11 mouse cellular contexts compared by ENCODE assay signal in the genomic region with DNA sequence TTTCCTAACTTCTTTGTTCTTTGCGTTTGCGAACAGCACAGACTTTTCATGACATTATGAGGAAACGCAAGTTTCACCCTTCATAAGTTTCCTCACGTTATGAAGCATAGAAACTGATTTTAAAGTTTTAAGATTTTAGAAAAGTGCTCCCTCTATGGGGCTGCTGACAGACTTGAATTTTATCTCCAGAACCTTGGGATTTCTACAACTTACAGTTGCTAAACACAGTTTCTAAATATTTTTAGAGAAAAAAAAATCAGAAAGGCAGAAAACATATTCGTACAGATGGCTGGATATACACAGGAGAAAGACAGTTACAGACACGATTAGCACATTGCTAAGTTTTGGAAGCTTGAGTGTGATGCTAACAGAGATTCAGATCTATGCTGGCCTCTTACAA. TPM values are rescaled to one million over a fixed set of nuclear protein-coding genes. Genes with fewer than 3 reads are reported as not detected.
DNase-seq lines count a peak whose midpoint lies in the region; ATAC-seq lines count a peak whose summit lies in the region.
"Had no signal": no experiment of that assay in that cellular context is flagged by ENCODE, and none has a peak within 500 bp of the region (broad histone marks: within the 10 kb centered on the region; RNA-seq: fewer than 3 reads in every experiment).

No protein-coding gene starts in this region.

- H3K4me2 ChIP-seq in heart, embryonic 12.5 days, result peak overlapping the region; percentile 39; the same call in 1 of the 2 replicates

- peaks cover 4% of the 10 kb centered on the region; the same call in 1 of the 2 replicates for H3K4me1 ChIP-seq in heart, embryonic 12.5 days (replicated peaks)
- H3K4me1 ChIP-seq in hindbrain, embryonic 10.5 days (replicated peaks), result no peaks in the 10 kb centered on the region
- peaks cover 15% of the 10 kb centered on the region; the same call in 1 of the 2 replicates for H3K4me1 ChIP-seq in midbrain, embryonic 10.5 days

- ATAC-seq in heart, embryonic 12.5 days (ENCODE audit: insufficient number of reproducible peaks, low FRiP score), result no peak

- H3K9me3 ChIP-seq in heart, embryonic 12.5 days (replicated peaks), result no peaks in the 10 kb centered on the region
- no peaks in the 10 kb centered on the region for H3K9me3 ChIP-seq in hindbrain, embryonic 10.5 days
- H3K9me3 ChIP-seq in midbrain, embryonic 10.5 days (replicated peaks), result no peaks in the 10 kb centered on the region

- peak overlapping the region; percentile 63 for H3K4me3 ChIP-seq in heart, embryonic 12.5 days
- H3K4me3 ChIP-seq in hindbrain, embryonic 10.5 days, result peak overlapping the region; percentile 51
- H3K4me3 ChIP-seq in midbrain, embryonic 10.5 days, result peak overlapping the region; percentile 53

- intact Hi-C loops in left cerebral cortex, postnatal 14 days (cut with DNase I), result no loop called here

- H3K9ac ChIP-seq in heart, embryonic 12.5 days, result peak overlapping the region; percentile 71

- 41% methylated on average over 6 of the region's 6 CpGs for WGBS in heart, embryonic 12.5 days
- 68% methylated on average over 6 of the region's 6 CpGs for WGBS in hindbrain, embryonic 10.5 days
- 65% methylated on average over 6 of the region's 6 CpGs for WGBS in midbrain, embryonic 10.5 days

- H3K36me3 ChIP-seq in heart, embryonic 12.5 days, result no peaks in the 10 kb centered on the region
- no peaks in the 10 kb centered on the region for H3K36me3 ChIP-seq in hindbrain, embryonic 10.5 days
- H3K36me3 ChIP-seq in midbrain, embryonic 10.5 days, result no peaks in the 10 kb centered on the region

- DNase-seq in heart, adult 9 months (ENCODE audit: low spot score in 2 of 2), result no peak
- DNase-seq in brain, adult 2 months (ENCODE audit: low read depth, low spot score), result peak; percentile 5
- DNase-seq in hindbrain, embryonic 10.5 days (ENCODE audit: low spot score), result no peak
- no peak for DNase-seq in midbrain, embryonic 10.5 days (ENCODE audit: low spot score)
- DNase-seq in cerebellum, adult 9-11 months, result no peak
- no peak for DNase-seq in left cerebral cortex, postnatal 14 days (ENCODE audit: low spot score in 2 of 2)
- DNase-seq in gastrocnemius, postnatal 4 days (ENCODE audit: low spot score in 2 of 2), result no peak
- DNase-seq: cerebellum, adult 11-12 months; kidney, postnatal 14 days; right cerebral cortex, adult 18-20 months had no signal

- H3K27ac ChIP-seq in heart, embryonic 12.5 days (ENCODE audit: poor library complexity, severe bottlenecking), result no peak overlapping the region
- peak overlapping the region; percentile 76 for H3K27ac ChIP-seq in hindbrain, embryonic 10.5 days
- H3K27ac ChIP-seq in midbrain, embryonic 10.5 days (replicated peaks), result peak overlapping the region; percentile 82

- no peaks in the 10 kb centered on the region for H3K27me3 ChIP-seq in heart, embryonic 12.5 days (replicated peaks)
- H3K27me3 ChIP-seq in hindbrain, embryonic 10.5 days (ENCODE audit: insufficient read depth, poor library complexity, severe bottlenecking), result no peaks in the 10 kb centered on the region
- no peaks in the 10 kb centered on the region for H3K27me3 ChIP-seq in midbrain, embryonic 10.5 days (ENCODE audit: low read depth, poor library complexity, severe bottlenecking)

RNA-seq across cellular contexts. Expression of a gene that starts 1.6 kb away (rescaled TPM):
- polyA plus RNA-seq in heart, embryonic 12.5 days (2016; fragmentation: Nextera tagmentation; extraction: Ambion mirVana), result 71.6 and 76.2 TPM in 2 replicates
- polyA plus RNA-seq in hindbrain, embryonic 10.5 days (2016; fragmentation: Nextera tagmentation; extraction: Ambion mirVana), result 23.1 and 26.1 TPM in 2 replicates
- polyA plus RNA-seq in midbrain, embryonic 10.5 days (2016; fragmentation: Nextera tagmentation; extraction: Ambion mirVana), result 21.5 and 32.0 TPM in 2 replicates
- 1 to 10 TPM; 7.2 to 8.2 TPM for total RNA-seq in left cerebral cortex, postnatal 14 days (2021)
- 100 to 1,000 TPM; 369 to 375 TPM for total RNA-seq in gastrocnemius, postnatal 4 days (2021)
